Mouse (Mus musculus): ENCODE measurements around the gene Areg.

- TF ChIP-seq POLR2A (IDR thresholded peaks at IDR 0.05; ENCODE audit: borderline replicate concordance, insufficient read depth, low read length): no peak
- no peak for TF ChIP-seq CTCF (IDR thresholded peaks at IDR 0.05; ENCODE audit: borderline replicate concordance, insufficient read depth, low read depth, low read length)
These were observed 55.2 kb downstream of the Areg start for GRCm38 (mm10) chr5:91194572-91194971.
